Mouse (Mus musculus) urinary bladder, postnatal 14 days (tissue): ENCODE results near the gene Bbs9.

Experiments used
- DNase-seq: peaks from one replicate; pipeline ENCODE4 v3.0.0; 2021; ENCODE audit warnings: low spot score

Gene Bbs9

DNA sequence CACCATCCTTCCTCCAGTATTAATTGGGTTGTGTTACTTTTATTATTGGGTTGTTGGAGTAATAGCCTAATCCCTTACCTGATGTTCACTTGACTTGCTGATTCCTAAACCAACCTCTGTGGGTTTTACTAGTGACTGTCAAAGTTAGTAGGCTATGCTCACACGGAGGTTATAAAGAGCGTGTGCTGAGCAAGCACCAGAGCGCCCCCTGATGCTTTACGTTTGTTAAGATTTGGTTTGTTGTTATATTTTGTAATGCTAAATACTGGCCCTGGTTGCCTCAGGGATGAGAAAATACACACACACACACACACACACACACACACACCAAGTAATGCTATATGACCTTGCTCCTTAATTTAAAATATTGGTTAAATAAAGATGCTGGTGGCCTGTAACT lies 219.9 kb downstream of the Bbs9 start:
- no peak for DNase-seq

DNA sequence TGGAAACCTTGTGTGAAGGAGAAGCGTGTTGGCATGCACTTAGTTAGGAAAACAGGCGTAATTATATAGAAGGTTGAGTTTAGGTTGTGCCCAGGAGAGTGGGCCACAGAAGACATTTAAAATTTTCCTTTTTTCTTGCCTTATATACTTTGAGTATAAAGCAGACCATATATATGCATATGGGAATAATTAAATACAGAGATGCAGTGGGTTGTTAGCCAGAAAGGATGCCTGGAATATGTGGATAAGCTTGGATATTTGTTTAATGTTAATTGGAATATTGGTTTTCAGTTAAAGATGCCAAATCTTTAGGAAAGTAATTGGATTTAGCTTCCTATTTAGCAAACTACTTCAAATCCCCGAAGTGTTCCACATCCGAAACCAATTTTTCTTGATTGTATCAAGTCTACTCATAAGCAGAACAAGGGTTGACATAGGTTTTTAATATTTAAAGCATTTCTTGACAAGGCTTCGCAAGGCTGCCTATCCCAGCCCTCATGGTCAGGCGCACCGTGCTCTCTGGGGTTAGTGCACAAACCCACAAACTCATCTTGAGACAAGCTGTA lies 221.4 kb downstream of the Bbs9 start:
- DNase-seq, result no peak

DNA sequence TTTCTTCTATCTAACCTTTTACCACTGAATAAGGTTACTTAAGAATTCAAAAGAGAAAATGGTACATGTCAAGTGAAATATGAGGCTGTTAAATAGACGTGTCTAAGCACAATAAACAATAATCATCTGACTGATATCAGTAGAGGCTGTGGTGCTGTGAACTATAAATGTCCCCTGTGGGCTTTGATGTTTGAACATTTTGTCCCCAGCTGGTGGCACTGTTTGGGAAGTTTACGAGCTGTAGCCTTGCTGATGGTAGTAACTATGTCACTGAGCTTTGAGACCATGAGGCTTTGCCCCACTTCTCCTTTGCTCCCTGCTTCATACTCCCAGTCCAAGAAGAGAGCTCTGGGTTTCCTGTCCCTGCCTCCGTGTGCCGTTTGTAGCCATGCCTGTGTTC lies 222.3 kb downstream of the Bbs9 start:
- DNase-seq, result no peak

DNA sequence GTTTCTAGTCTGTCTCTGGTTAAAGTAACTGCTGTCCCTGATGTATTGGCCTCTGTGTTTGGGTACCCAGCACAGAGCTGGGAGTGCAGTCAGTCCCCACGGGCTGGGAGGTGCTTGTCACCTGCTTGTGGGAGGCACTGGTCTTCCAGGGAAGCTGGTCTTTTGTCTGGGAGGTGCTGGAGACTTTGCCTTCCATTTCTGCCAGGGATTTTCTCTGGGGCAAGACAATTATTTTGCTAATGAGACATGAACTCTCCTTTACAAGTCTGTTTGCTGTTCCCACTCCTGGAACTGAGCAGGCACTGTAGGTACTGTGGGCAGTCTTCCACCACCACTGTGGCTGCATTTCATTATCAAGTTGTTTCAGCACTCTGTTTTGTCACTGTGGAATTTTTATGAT lies 223.0 kb downstream of the Bbs9 start:
- DNase-seq, result no peak

DNA sequence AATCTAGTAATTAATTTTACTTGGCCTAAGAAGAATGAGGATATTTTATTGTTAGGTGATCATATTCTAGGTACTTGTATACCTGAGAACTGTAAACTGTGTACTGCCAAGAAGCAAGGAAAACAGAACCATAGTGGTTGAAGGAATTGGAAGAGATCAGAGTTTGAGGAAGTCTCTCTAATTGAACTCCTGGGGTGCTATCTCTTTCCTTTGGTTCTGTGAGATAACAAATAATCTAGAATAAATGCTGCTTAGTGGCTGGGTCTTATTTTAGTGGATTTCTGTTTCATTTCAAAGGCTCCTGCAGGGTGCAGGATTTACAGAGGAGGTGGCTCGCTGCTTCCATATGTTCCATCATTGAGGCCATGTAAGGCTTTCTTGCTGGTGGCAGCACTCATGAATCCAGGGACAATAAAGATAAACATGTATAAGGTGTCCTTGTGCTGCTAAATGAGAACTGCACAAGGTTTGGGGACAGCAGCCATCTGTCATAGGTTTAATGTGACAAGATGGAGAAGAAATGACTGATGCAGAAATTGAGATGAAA lies 226.6 kb downstream of the Bbs9 start:
- DNase-seq, result no peak

DNA sequence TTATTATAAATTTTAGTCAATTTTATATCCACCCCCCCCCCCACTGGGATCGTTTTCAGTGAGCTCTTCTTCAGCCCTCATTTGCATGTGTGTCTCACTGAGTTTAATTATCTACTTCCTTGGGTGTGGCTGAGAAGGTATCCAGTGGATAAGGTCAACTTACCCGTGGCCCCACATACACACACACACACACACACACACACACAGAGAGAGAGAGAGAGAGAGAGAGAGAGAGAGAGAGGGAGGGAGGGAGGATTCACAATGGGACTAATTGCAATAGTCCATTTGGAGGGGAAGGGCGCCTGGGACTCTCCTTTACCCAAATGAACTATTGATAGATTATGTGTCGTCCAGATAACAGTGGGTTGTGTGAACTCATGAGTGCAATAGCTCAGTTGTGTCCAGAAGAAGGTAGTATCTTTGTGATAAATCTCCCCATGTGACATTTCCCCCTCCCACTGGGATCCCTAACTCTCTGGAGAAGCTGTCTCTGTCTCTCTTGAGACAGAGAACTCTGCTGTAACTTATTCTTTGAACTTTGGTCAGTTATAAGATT lies 227.4 kb downstream of the Bbs9 start:
- DNase-seq, result no peak

DNA sequence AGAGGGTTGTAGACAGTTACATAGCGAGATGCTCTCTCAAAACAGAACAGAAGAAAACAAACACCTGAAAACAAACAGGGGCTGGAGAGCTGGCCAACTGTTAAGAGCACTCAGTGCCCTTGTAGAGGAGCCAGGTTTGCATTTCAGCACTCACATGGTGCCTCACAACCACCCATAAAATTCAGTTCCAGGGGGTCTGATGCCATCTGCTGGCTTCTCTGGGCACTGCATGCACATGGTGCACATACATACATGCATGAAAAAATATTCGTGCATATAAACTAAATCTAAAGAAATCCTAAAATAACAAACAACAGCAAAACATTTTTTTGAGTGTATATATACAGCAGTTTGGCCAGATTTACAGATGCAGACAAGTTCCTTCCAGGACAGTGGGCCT lies 228.0 kb downstream of the Bbs9 start:
- DNase-seq, result no peak

DNA sequence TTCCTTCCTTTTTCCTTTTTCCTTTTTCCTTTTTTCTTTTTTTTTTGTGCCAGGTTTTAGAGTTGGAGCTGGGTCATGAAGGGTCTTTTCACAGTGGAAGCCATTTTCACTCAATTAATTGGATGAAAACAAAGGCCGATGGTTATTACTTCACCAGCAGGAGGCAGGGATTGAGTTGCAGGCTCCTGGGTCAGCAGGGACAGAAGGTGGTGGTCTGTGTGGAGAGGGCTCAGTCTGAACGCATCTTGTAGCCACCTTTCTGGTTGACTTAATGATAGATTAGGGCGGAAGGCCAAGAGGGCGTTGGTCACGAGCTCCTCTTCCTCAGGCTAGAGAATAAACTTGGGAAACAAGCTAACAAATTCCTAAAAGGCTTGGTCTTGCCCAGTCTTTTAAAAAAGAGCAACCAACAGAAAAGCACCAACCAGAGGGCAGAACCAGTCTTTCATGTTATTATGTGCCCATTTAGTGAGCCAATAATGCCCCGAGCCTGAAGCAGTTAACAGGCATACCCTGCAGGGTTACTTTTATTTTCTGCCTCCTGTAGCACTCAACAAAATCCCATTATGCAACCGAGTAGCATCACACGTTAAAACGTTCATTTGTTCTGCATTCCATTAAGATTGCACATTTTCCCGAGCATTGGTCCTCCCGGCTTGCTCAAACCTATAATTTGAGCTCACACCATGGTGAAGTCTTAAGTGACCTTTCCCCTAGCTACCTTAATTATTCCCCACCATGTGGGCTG lies 231.8 kb downstream of the Bbs9 start:
- no peak for DNase-seq

DNA sequence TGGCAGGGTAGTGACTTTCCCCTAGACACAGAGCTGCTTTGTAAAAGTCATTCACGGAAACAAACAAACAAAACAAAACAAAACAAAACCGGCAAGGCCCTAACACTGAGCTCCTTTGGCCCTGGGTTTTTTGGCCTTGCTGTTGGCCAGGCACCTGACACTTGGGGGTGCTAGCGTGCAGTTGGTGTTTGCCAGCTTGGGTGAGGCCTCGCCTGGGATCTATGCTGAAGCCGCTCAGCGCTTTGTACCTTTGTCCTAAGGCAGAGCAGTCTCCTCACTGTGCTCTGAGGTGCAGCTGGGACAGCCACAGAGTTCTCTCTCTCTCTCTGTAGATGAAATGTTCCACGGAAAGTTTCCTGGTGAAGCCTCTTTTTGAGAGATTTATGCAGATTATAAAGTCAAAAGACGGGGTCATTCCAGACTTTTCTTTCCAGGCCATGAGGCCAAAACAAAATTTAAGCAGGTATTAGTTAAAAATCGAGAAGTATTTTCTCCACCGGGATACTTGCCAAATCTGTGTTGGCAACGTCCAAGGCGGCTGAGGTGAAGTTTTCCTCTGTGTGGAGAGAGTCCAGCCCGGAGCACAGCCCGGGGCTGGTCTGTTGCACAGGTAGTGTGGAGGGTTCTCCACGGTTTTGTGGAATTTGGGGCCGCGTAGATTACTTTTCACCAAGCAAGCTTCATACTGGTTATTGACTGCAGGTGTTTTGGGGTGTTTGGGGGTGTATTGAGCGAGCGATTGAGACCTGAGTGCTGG lies 233.6 kb downstream of the Bbs9 start:
- DNase-seq, result peak; percentile 60

DNA sequence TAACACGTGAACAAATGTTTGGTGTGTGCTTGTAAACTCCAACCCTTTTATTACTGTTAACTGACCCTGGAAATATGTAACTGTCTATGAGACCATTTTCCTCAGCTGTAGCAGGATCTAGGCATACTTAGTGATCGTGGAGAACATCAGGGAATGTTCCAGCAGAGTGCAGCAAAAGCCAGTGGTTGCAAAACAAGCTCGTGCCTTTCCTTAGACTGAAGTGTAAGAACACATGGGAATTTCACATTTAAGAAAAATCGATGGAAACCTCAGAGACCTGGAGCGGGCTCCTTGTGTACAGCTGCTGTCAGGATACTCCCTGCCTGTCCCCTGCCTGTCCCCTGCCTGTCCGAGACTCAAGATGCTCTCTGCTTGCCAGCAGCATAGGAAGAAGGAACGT lies 234.5 kb downstream of the Bbs9 start:
- no peak for DNase-seq

DNA sequence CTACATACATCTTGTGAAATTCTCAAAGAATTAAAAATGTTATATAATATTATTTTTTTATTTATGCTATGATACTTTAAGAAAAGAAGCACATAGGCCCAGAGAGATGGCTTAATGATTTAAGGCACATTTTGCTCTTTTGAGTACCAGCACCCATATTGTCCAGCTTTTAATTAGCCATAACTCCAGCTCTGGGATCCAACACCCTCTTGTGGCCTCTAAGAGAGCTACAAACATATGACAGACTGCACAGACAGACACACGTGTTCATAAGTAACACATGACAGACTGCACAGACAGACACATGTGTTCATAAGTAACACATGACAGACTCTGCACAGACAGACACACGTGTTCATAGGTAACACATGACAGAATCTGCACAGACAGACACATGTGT lies 235.8 kb downstream of the Bbs9 start:
- DNase-seq, result no peak

DNA sequence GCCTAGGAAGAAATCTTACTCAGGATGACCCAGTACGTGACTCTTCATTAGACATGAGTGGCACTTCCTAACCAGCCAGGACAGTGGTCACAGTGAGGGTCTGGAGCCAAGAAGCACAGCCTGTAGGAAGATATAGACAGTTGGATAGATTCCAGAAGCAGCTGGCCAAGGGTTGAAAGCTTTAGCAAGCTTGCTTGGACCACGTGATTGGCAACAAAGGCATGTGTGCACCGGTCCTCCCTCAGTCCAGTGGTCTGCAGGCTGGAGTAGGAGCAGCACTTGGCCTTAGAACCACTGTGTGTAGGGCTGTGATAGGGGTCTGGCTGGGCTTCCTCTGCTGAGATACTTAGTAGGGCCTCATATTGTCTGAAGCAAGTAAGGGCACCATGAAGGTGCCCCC lies 237.2 kb downstream of the Bbs9 start:
- no peak for DNase-seq

DNA sequence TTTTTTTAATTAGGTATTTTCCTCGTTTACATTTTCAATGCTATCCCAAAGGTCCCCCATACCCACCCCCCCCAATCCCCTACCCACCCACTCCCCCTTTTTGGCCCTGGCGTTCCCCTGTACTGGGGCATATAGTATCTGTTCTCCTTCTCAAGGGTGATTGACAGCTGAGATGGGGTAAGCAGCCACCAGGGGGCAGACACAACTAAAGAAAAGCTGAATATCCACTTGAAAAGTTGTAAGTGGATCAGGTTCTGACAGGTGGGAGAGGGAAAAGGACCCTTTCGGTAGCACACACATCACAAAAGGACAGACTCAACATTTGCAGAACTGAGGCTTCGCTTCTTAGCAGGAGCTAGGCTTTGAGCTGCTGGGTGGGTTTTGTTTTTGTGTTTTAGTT lies 237.8 kb downstream of the Bbs9 start:
- peak; percentile 52 for DNase-seq

DNA sequence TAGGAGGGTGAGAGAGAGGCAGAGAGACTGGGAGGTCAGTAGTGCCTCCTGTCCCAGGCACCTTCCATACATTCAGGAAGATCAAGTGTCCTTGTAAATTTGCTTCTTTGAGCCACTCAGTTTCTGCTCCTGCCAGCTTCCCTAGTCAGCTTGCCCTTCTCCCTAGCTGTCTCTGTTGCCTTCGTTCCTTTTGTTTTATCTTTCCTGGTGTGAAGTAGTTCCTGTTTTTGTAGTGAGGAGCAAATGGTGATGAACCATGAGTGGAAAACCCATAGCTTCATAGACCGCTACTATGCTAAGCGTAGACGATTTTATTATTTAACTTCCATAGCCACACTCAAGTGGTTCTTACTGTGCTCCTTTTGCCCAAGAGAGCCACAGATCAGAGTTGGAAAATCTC lies 242.1 kb downstream of the Bbs9 start:
- no peak for DNase-seq

DNA sequence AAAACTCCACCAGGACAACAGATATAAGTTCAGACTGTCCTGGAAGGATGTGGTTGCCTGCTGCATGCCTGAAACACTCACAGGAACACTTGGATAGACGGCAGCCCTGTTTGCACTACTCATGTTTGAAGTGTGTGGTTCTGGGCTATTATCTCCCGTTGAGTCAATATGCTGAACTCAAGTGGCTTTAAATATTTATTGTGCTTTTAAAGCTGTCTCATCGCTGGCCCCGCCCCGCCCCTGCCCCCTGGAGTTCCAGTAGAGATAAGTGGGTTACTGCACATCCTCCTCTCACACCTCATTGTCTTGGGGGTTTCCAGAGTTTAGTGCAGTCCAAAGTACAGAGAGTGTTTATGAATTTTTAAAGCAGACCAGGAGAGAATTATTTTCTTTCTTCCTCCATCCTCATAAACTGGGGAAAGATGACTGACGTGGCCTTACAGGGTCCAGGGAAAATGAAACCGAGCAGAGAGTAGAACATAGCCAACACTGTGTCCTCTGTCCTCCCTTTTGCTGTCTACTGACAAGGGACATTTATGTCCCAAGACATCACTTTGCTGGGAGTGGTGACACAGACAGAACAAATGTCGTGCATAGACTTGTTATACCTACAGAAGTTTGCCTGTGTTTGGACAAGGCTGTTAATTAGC lies 242.8 kb downstream of the Bbs9 start:
- no peak for DNase-seq

DNA sequence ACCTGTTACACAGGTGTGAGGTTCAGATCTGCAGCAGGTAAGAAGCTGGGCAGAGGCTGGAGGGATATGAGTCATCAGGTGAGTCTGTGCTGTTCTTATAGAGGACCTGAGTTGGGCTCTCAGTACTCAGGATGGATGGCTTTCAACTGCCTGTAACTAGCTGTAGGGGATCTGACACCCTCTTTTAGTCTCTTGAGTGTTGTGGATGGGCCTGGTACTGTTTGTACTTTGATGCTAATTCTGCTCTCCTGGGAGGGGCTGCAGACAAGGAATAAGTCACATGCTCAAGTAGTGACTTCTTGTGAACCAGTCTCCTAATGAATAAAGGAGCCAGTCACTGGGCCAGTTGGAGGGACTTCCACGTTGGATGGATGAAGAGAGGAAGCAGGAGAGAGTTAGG lies 257.1 kb downstream of the Bbs9 start:
- DNase-seq, result no peak

DNA sequence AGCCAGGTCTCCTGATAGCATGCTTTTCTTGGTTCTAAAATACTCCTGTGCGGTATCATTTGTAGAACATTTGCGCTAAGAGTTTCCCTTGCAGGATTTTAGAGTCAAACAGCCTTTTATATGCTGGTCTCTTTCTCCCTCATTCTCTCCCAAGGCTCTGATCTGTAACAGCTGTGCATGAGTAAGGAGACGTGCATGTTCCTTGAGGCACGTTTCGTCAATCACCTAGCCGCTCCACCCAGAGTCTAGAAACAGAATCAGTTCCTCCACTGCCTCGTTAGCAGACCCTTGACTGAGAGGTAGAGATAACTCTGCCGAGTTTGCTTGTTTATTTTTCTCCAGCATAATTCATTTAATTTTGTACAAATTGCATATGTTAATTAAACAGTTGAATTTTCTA lies 259.4 kb downstream of the Bbs9 start:
- DNase-seq, result no peak

DNA sequence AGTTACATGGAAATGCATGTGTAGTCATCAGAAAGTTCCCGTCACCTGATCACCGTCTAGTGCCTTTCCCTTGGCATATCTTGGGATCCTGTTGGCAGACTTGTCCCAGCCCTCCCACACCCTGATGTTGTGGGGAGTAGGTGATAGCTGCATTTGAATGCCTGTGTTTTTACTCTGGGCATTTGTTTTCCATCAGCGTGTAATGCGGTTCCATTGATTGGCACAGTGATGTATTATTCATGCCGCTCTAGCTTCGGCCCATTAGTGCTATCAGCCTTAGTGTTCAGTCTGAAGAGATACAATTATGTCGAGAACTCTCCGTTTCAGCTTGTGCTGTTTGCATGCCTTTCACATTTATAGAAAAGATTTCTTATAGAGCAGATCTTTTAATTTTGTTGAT lies 259.9 kb downstream of the Bbs9 start:
- DNase-seq, result no peak

DNA sequence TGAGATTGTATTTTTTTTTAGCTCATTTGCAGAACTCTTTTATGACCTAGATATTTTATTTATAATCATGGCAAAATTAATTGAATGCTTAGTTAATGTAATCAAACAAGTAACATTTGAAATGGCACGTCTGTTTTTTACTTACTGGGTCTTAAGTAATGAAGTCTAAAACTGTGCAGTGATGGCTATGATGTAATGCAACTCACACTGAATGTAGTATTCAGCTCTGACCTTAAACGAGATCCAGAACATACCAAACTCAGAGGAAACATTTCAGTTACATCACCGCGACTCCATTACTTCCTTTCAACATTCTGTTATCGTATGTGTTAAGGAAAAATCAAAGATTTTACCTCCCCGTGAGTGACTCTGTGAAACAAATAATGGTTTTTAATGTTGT lies 262.4 kb downstream of the Bbs9 start:
- DNase-seq, result no peak

DNA sequence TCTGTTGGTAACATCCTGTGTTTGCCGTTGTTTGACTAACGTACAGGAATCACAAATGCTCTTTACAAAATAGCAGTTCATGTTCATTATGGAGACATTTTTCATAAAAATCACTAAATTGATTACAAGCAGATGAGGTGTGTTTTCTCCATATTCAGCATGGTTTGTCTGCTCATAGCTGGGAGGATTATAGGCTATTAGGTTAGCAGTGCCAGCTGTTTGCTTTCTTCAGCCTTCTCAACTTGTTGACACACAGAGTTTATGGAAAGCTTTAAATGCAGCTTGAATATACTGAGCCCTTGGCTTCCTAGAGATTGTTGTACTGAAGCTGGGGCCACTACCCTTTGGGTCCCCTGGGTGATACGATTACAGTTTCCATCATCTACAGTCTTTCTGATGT lies 263.3 kb downstream of the Bbs9 start:
- no peak for DNase-seq

DNA sequence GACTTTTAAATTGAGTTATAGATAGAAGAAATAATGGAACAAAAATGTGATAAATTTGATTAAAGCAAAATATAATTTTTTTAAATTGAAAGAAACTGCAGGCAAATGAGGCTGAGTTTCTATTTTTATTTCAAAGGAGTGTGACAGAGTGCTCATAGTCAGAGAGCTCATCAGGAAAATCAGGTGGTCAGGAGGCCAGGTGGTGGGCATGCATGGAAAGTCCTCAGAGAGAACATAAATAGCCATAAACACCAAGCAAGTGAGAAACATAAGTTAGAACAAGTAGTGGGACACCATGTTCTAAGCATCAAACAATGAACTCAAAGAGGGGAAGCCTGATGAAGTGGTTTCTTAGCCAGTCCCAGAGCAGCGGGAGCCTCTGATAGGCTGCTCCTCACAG lies 266.5 kb downstream of the Bbs9 start:
- DNase-seq, result no peak

DNA sequence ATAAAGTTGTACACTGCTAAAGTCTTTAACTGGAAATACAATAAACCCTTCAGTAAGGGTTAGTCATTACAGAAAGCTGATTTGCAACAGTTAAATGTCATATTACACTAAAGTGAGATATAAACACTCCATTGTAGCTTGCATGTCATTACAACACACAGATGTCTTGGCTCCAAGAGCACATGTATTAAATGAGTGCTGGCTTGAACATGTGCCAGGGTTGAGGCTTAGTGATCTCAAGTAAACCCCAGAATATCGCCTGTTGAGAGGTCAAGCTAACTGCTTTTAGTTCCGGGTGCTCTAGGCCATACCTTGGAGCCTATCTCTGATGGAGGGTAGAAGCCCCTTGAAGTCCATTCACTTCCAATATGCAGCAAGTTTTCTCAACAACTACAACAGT lies 273.1 kb downstream of the Bbs9 start:
- DNase-seq, result no peak
